Mouse (Mus musculus): ENCODE data around the gene Sema3a. TPM values are rescaled to one million over a fixed set of nuclear protein-coding genes. Genes with fewer than 3 reads are reported as not detected.
"Not testable (repeated sequence)": the region's sequence is repeated elsewhere in the genome, so short reads cannot be mapped to it uniquely, and the experiment has no call there.

The Sema3a gene
- polyA plus RNA-seq, 1 experiment from 2014 or later = 20.3 TPM

DNA sequence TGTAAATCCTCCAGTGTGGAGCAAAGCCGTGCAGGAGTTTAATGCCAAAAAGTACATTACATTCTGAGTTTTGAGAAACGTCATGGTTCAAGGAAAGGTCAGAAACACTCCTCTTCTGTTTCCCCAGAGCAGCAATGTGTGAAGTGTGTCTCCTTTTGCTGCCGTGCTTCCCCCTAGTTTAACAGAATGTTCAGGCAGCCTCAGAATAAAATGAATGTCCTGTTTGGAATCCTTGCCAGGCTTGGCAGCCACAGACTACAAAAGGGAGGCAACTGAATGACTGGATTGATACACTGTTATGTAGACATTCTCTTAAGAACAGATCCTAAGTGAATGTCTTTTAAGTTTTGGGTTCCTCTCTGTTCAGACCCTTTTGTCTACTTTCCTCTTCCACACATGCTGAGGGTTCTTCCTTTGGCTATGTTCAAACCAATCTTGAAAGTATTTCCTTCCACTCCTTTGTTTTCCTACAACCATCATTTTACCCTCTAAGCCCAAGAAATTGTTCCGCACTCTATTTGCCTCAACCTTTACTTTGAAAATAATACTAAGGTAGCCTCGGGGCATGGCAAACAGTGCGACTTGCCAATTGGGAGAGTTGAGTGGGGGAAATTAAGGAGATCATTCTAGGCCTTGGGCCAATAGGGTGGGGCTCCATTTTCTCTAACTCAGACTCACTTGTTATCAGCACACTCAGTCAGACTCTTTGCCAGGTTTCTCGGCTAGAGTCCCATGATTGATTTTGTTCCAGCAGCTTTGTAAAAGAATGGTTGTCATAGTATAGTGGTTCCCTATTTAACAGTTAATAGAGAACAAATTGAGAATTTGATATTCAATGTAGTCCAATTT is 345.1 kb downstream of the Sema3a start:
- H3K27ac ChIP-seq (ENCODE audit: low read depth, low read length) = no peak overlapping the region
- no peak overlapping the region for H3K9ac ChIP-seq (ENCODE audit: low read length)
- H3K27me3 ChIP-seq (ENCODE audit: control insufficient read depth, insufficient read depth, low read length) = no peaks in the 10 kb centered on the region
- H3K9me3 ChIP-seq (ENCODE audit: control insufficient read depth, low read length) = no peaks in the 10 kb centered on the region
- ATAC-seq (replicated peaks; ENCODE audit: low FRiP score) (peak; percentile 74; the same call in 1 of the 2 replicates), DNase-seq (ENCODE audit: low spot score) (no peak)
- H3K36me3 ChIP-seq (ENCODE audit: control insufficient read depth, insufficient read depth, low read length) = no peaks in the 10 kb centered on the region
- H3K4me2 ChIP-seq (ENCODE audit: low read depth, low read length, severe bottlenecking) = no peak overlapping the region
- H3K4me3 ChIP-seq (ENCODE audit: low read depth, low read length) = no peak overlapping the region
- no peaks in the 10 kb centered on the region for H3K4me1 ChIP-seq (replicated peaks; ENCODE audit: control insufficient read depth, insufficient read depth, low read length)
- 54% methylated on average over 7 of the region's 7 CpGs for WGBS

DNA sequence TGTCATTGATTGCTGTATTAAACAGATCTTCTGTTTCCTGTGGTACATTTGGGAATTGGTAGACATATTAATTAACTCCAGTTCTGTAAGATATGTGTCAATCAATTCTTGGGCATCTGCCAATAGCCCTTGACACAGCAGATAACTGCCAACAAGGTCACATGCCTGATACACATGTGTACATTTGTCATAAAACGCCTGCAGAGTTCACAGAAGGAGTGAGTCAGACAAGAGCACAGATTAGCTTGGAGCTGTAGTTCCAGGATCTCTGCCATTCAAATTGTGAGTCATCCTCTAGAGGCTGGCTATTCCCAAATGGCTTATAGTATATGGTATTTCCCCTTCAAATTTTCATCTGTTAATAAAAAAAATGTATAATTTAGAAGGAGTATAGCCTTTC is 352.4 kb downstream of the Sema3a start:
- no peak overlapping the region for H3K4me3 ChIP-seq (ENCODE audit: low read depth, low read length)
- H3K4me1 ChIP-seq (replicated peaks; ENCODE audit: control insufficient read depth, insufficient read depth, low read length) = no peaks in the 10 kb centered on the region
- H3K27me3 ChIP-seq (ENCODE audit: control insufficient read depth, insufficient read depth, low read length) = no peaks in the 10 kb centered on the region
- H3K9ac ChIP-seq (ENCODE audit: low read length) = no peak overlapping the region
- 84% methylated on average over 1 of the region's 1 CpGs for WGBS
- DNase-seq (ENCODE audit: low spot score) (no peak), ATAC-seq (replicated peaks; ENCODE audit: low FRiP score) (no peak)
- H3K4me2 ChIP-seq (ENCODE audit: low read depth, low read length, severe bottlenecking) = no peak overlapping the region
- H3K36me3 ChIP-seq (ENCODE audit: control insufficient read depth, insufficient read depth, low read length) = no peaks in the 10 kb centered on the region
- H3K27ac ChIP-seq (ENCODE audit: low read depth, low read length) = no peak overlapping the region
- no peaks in the 10 kb centered on the region for H3K9me3 ChIP-seq (ENCODE audit: control insufficient read depth, low read length)

DNA sequence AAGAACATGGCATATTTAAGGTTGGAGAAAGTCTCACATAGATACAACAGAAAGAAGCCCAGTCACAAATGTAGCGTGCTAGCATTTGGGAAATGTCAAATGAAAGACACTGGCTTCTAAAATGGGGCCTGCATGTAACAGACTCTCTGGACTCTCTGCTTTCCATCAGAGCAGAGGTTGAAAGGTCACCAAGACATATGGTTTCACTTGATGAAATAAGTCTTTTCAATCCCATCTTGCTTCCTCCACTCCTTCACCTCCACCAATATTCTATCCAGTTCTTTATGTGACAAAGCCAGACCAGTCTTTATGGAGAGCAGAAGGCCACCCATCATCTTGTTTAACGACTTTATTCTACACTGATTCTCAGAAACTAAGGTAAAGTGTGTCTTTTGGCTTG is 363.5 kb downstream of the Sema3a start:
- Histone ChIP-seq H3K4me2 (ENCODE audit: low read depth, low read length, severe bottlenecking) (no peak overlapping the region), H3K27ac (ENCODE audit: low read depth, low read length) (no peak overlapping the region), H3K4me3 (ENCODE audit: low read depth, low read length) (no peak overlapping the region), H3K4me1 (replicated peaks; ENCODE audit: control insufficient read depth, insufficient read depth, low read length) (no peaks in the 10 kb centered on the region), H3K9ac (ENCODE audit: low read length) (no peak overlapping the region), H3K36me3 (ENCODE audit: control insufficient read depth, insufficient read depth, low read length) (no peaks in the 10 kb centered on the region), H3K27me3 (ENCODE audit: control insufficient read depth, insufficient read depth, low read length) (no peaks in the 10 kb centered on the region), H3K9me3 (ENCODE audit: control insufficient read depth, low read length) (no peaks in the 10 kb centered on the region)
- DNase-seq (ENCODE audit: low spot score) (no peak), ATAC-seq (replicated peaks; ENCODE audit: low FRiP score) (no peak)
- 78% methylated on average over 2 of the region's 2 CpGs for WGBS

- H3K36me3 ChIP-seq (ENCODE audit: control insufficient read depth, insufficient read depth, low read length); H3K27ac ChIP-seq (ENCODE audit: low read depth, low read length); H3K4me3 ChIP-seq (ENCODE audit: low read depth, low read length); H3K27me3 ChIP-seq (ENCODE audit: control insufficient read depth, insufficient read depth, low read length); H3K4me1 ChIP-seq (replicated peaks; ENCODE audit: control insufficient read depth, insufficient read depth, low read length); H3K4me2 ChIP-seq (ENCODE audit: low read depth, low read length, severe bottlenecking); H3K9ac ChIP-seq (ENCODE audit: low read length); DNase-seq (ENCODE audit: low spot score); ATAC-seq (replicated peaks; ENCODE audit: low FRiP score); H3K9me3 ChIP-seq (ENCODE audit: control insufficient read depth, low read length): not testable (repeated sequence)
- 88% methylated on average over 3 of the region's 3 CpGs for WGBS
Measured at GRCm38 (mm10) chr5:13495967-13496366, 370.8 kb downstream of the Sema3a start.

DNA sequence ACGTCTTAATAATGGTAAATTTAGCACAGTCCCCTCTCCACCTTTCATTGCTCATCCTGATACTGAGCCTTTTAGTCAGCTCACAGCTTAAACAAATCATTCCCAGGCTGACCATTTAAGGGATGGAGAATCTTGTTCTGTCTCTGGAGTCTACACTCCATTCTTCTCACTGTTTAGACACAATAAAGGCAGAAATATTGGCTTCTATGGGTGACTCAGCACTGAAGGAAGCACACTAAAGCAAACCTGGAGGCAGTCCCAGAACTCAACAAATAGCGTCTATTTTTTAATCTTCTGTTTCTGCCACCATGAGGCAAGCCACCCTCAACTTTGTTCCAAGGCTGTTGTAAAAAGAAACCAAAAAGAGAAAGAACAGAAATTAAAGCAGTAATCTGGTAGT is 374.6 kb downstream of the Sema3a start:
- 86% methylated on average over 2 of the region's 2 CpGs for WGBS
- Histone ChIP-seq H3K27me3 (ENCODE audit: control insufficient read depth, insufficient read depth, low read length) (no peaks in the 10 kb centered on the region), H3K4me3 (ENCODE audit: low read depth, low read length) (no peak overlapping the region), H3K9ac (ENCODE audit: low read length) (no peak overlapping the region), H3K4me1 (replicated peaks; ENCODE audit: control insufficient read depth, insufficient read depth, low read length) (no peaks in the 10 kb centered on the region), H3K4me2 (ENCODE audit: low read depth, low read length, severe bottlenecking) (no peak overlapping the region), H3K27ac (ENCODE audit: low read depth, low read length) (no peak overlapping the region), H3K9me3 (ENCODE audit: control insufficient read depth, low read length) (no peaks in the 10 kb centered on the region), H3K36me3 (ENCODE audit: control insufficient read depth, insufficient read depth, low read length) (no peaks in the 10 kb centered on the region)
- no peak for DNase-seq (ENCODE audit: low spot score)
- ATAC-seq (replicated peaks; ENCODE audit: low FRiP score) = no peak

DNA sequence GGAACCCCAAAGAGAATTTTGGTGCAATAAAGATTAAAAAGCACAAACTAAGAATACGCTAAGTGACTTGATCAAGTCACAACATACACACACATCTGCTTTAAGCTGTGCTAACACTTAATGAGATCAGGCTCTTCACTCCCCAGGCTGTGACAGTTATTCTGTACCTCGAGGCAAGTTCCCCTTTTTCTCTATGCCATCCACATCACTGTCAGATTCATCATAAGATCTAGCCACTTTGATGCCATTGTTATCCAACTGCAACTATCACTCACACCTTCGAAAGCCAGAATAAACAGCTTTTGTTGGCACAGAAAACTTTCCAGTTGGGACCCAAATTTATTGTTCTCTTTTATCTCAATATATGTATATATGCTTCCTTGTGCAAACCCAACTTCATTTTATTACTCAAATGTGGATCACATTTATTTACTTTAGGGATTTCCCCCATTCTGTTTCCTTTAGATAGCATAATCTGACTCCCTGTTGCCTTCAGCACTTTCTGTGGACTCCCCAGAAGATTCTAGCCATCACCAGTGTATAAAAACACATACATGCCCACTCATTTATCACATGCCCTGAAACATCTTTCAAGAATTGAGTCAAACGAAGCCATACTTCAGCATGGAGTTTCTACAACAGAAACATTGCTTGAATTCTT is 380.8 kb downstream of the Sema3a start:
- H3K9me3 ChIP-seq (ENCODE audit: control insufficient read depth, low read length) = no peaks in the 10 kb centered on the region

GRCm38 (mm10) chr5:13509163-13509562 is 383.9 kb downstream of the Sema3a start:
- WGBS = 85% methylated on average over 3 of the region's 3 CpGs
- DNase-seq (ENCODE audit: low spot score) = no peak

More for the DNA sequence above, 380.8 kb downstream of the Sema3a start:
- no peak overlapping the region for H3K9ac ChIP-seq (ENCODE audit: low read length)
- no peak for DNase-seq (ENCODE audit: low spot score)
- H3K4me2 ChIP-seq (ENCODE audit: low read depth, low read length, severe bottlenecking) = no peak overlapping the region
- no peak overlapping the region for H3K4me3 ChIP-seq (ENCODE audit: low read depth, low read length)
- no peak for ATAC-seq (replicated peaks; ENCODE audit: low FRiP score)
- H3K4me1 ChIP-seq (replicated peaks; ENCODE audit: control insufficient read depth, insufficient read depth, low read length) = no peaks in the 10 kb centered on the region
- no peak overlapping the region for H3K27ac ChIP-seq (ENCODE audit: low read depth, low read length)
- H3K36me3 ChIP-seq (ENCODE audit: control insufficient read depth, insufficient read depth, low read length) = no peaks in the 10 kb centered on the region
- H3K27me3 ChIP-seq (ENCODE audit: control insufficient read depth, insufficient read depth, low read length) = no peaks in the 10 kb centered on the region
- 78% methylated on average over 4 of the region's 4 CpGs for WGBS

DNA sequence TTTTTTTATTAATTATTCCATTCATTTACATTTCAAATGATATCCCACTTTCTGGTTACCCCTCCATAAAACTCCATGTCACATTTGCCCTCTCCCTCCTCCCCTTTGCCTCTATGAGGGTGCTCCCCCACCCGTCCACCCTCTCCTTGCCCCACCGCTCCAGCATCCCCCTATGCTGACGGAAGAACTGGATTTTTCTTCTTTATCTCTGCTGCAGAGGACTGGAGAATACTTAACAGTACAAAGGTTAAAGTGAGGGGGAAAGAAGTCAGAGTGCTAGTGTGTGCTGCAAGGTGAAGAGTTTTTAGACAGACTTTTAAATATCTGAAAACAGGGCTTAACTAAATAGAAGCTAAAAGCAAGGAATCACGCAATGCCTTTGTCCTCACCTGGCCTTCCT is 391.8 kb downstream of the Sema3a start:
- ATAC-seq (replicated peaks; ENCODE audit: low FRiP score) = no peak
- no peak overlapping the region for H3K27ac ChIP-seq (ENCODE audit: low read depth, low read length)
- DNase-seq (ENCODE audit: low spot score) = no peak

More at GRCm38 (mm10) chr5:13509163-13509562, 383.9 kb downstream of the Sema3a start:
- Histone ChIP-seq H3K9ac (ENCODE audit: low read length) (no peak overlapping the region), H3K4me2 (ENCODE audit: low read depth, low read length, severe bottlenecking) (no peak overlapping the region), H3K9me3 (ENCODE audit: control insufficient read depth, low read length) (no peaks in the 10 kb centered on the region), H3K36me3 (ENCODE audit: control insufficient read depth, insufficient read depth, low read length) (no peaks in the 10 kb centered on the region), H3K4me3 (ENCODE audit: low read depth, low read length) (no peak overlapping the region), H3K27ac (ENCODE audit: low read depth, low read length) (no peak overlapping the region), H3K4me1 (replicated peaks; ENCODE audit: control insufficient read depth, insufficient read depth, low read length) (no peaks in the 10 kb centered on the region), H3K27me3 (ENCODE audit: control insufficient read depth, insufficient read depth, low read length) (no peaks in the 10 kb centered on the region)
- no peak for ATAC-seq (replicated peaks; ENCODE audit: low FRiP score)

More for the DNA sequence above, 391.8 kb downstream of the Sema3a start:
- H3K4me3 ChIP-seq (ENCODE audit: low read depth, low read length) = no peak overlapping the region
- H3K4me2 ChIP-seq (ENCODE audit: low read depth, low read length, severe bottlenecking) = no peak overlapping the region
- no peaks in the 10 kb centered on the region for H3K36me3 ChIP-seq (ENCODE audit: control insufficient read depth, insufficient read depth, low read length)
- H3K9me3 ChIP-seq (ENCODE audit: control insufficient read depth, low read length) = no peaks in the 10 kb centered on the region
- no peaks in the 10 kb centered on the region for H3K27me3 ChIP-seq (ENCODE audit: control insufficient read depth, insufficient read depth, low read length)
- no peaks in the 10 kb centered on the region for H3K4me1 ChIP-seq (replicated peaks; ENCODE audit: control insufficient read depth, insufficient read depth, low read length)
- 92% methylated on average over 4 of the region's 4 CpGs for WGBS
- no peak overlapping the region for H3K9ac ChIP-seq (ENCODE audit: low read length)
